Mouse (Mus musculus) Patski (cell line): Measurements from ENCODE around the gene Igfbp4. TPM values are rescaled to one million over a fixed set of nuclear protein-coding genes. Genes with fewer than 3 reads are reported as not detected.

Source experiments
- ATAC-seq: fragments of 100-300 bp; one replicate; pipeline ENCODE4 v1.8.0; 2021
- CTCF ChIA-PET: fragments of 350-600 bp; sonication (Branson Sonifier 250); formaldehyde crosslinking; loops from one replicate; lab custom pipeline; 2022; ENCODE audit warnings: inconsistent platforms; lab: Charles Lee
- POLR2A ChIA-PET: fragments of 350-600 bp; sonication (Branson Sonifier 250); formaldehyde crosslinking; loops from one replicate; lab custom pipeline; 2022; ENCODE audit warnings: antibody characterized with exemption, inconsistent platforms; lab: Charles Lee
- DNase-seq: peaks from one replicate; pipeline ENCODE4 v3.0.0-alpha.2; 2011; ENCODE audit warnings: low read depth, low spot score
- H3K27me3 ChIP-seq: fragments of 371-371 bp; one replicate; pipeline ENCODE4 v1.5.1; 2021
- CTCF ChIP-seq: fragments of 100-300 bp; IDR thresholded peaks from one replicate; pipeline ENCODE4 v1.5.1; 2021
- in situ Hi-C: fragments of 300-500 bp; cut with MboI; formaldehyde crosslinking; loops from 3 replicates; pipeline ENCODE4 v1.11.1; 2018; ENCODE audit warnings: low pct_unique_long_range_greater_than_20kb, mixed read lengths
- polyA plus RNA-seq: library from polyadenylated mRNA; unstranded; gene quantifications from one replicate; pipeline ENCODE4 v1.2.3, GENCODE M21; 2021

The Igfbp4 gene
- polyA plus RNA-seq, 1 experiment from 2014 or later, result 3.0 TPM

DNA sequence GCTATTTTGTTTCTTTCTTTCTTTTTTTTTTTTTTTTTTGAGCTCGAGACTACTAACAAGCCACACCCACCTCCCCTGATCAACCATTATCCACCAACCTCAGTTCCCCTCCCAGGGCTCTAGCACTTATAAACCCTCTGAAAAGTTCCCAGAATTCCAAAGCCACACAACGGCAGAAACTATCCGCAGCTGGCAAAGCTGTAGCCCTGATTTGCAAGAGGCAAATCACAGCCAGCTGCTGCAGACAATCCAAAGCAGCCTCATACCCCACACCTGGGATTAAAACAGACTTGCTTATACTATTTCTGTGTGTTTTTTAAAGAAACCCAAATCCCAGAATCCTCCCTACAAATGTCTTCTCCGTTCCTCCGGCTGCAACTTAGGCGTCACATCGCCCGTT is 36.8 kb downstream of the Igfbp4 start:
- no peak for TF ChIP-seq CTCF
- ChIA-PET POLR2A (no interaction called here), CTCF (interaction anchor here (1.0 kb wide), 1 partner anchor 12 kb away, joined by 4 read pairs; no protein-coding TSS in a partner anchor)
- in situ Hi-C loops, result no loop called here
- ATAC-seq, result no peak
- DNase-seq, result no peak
- no peaks in the 10 kb centered on the region for H3K27me3 ChIP-seq

DNA sequence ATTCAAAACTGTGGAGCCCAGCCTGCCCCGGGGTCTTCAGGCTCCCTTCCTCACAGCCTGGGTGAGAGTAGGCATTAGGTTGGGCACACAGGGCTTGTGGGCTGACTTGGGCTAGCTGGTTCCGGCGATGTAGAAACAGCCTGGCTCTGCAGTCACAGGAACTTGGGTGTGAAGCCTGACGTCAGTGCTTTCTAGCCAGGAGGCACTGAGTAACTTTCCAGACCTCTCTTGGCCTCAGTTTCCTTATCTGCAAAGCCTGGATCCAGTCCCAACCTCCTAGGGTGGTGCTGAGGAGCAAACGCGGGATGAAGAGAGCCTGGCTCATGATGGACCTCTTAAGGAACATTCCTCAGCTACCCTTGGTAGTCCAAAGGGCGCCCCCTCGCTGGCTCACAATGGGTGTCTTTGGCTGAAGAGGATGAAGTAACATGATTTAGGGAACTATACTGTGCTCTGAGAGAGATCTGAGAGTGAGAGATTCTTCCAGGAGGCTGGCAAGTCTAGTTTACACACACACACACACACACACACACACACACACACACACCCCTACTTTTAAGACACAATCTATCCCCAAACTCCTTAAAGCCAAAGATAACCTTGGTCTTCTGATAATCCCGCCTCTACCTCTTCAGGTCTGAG is 40.0 kb downstream of the Igfbp4 start:
- no peak for ATAC-seq

DNA sequence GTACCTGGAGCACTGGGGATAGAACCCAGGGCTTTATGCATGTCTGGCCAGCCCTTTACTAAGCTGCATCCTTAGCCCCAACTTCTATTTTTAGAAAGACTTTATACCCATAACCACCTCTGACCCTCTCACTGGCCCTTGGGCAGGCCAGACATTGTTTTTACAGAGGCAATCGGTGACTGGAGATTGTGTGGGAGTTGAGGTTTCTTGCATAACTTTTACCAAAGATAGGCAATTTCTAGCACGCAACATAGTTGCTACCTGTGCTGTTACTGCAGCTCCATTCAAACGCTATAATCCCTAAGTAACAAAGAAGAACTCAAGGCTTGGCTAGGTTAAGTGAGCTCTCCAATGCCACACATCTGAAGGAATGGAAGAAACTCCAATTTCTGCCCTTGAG is 40.5 kb downstream of the Igfbp4 start:
- H3K27me3 ChIP-seq, result no peaks in the 10 kb centered on the region
- ATAC-seq (no peak), DNase-seq (no peak)
- no peak for TF ChIP-seq CTCF
- in situ Hi-C loops, result no loop called here
- CTCF ChIA-PET, result no interaction called here
- POLR2A ChIA-PET, result no interaction called here

More for the DNA sequence above, 40.0 kb downstream of the Igfbp4 start:
- ChIA-PET POLR2A (interaction anchor here (0.7 kb wide), 1 partner anchor 103 kb away, joined by 5 read pairs; no protein-coding TSS in a partner anchor), CTCF (no interaction called here)
- in situ Hi-C loops, result no loop called here
- no peak for TF ChIP-seq CTCF
- H3K27me3 ChIP-seq, result no peaks in the 10 kb centered on the region
- DNase-seq, result no peak

DNA sequence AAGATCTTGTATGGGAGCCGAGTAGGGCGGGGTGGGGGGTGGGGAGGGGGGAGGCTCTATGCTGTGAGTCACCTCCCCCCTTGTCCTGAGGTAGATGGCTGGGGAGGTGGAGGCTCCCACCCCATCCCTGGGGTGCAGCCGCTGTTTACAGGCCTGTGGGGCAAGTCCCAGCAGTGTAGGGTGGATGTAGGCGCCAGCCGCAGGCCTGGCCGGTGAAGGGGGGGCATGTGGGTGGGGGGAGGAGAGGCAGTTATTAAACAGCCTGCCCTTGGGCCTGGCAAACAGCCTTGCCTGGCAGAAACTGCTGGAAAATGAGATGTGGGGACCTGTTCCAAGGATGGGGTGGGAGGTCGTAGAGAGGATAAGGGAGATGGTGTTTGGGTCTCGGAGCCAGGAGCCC is 41.1 kb downstream of the Igfbp4 start:
- no peak for DNase-seq
- POLR2A ChIA-PET, result no interaction called here
- no peak for ATAC-seq
- CTCF ChIA-PET, result no interaction called here
- TF ChIP-seq CTCF, result no peak
- H3K27me3 ChIP-seq, result no peaks in the 10 kb centered on the region
- in situ Hi-C loops, result no loop called here

DNA sequence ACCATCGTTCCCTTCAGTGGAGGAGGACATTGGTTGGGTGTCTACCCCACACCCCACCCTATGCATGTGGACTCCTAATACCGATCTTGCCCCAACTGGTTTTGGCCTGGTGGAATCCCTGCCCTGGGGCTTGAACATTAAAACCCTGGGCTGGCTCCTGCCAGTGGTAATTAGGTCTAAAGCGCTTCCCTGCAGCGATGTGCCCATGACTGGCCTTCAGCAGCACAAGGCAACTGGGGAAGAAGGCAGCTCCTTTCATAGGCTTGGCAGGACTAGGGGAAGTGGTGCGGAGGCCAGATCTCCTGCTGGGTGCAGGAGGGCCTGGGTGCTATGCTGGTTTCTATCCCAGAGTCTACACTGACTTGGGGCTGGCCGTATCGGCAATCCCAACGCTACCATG is 42.5 kb downstream of the Igfbp4 start:
- no peak for DNase-seq
- TF ChIP-seq CTCF, result no peak
- ATAC-seq, result no peak
- ChIA-PET CTCF (no interaction called here), POLR2A (no interaction called here)
- in situ Hi-C loops, result no loop called here
- no peaks in the 10 kb centered on the region for H3K27me3 ChIP-seq

DNA sequence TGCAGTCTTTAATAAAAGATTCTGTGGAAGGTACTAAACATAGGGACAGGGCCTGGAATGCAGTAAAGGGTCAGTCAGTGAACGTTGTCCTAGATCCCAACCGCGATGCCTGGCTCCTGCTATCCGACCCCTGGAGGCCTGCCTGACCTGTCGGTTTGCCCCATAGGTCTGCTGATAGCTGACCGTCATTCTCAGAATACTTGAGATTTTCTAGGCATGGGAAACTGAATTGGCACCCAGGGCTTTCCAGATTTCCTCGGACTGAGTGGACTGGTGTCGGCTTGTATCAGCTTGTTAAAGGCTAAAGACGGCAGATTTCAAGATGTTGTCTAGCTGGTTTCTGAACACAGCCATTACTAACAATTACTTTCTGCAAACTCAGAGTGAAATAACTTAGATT is 43.3 kb downstream of the Igfbp4 start:
- CTCF ChIA-PET, result no interaction called here

DNA sequence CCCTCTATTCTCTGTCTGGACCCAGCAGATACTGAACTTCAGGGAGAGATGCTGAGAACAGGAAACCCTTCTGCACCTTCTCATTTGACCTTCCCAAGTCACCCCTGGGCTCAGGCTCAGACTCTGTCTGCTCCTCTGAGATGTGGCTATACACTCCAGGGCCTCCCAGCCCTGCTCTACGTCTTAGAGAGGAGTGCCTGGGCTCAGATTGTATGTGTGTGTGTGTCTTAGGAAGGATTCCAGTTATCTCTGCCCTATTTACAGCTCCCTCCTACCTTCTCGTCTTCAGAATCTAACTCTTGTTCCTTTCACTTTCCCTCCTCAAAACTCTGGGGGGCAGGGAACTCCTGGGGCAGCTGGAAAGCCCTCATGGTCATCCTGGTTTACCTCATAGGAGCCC is 47.4 kb downstream of the Igfbp4 start:
- POLR2A ChIA-PET, result no interaction called here
- TF ChIP-seq CTCF, result no peak
- in situ Hi-C loops, result no loop called here

More for the DNA sequence above, 43.3 kb downstream of the Igfbp4 start:
- in situ Hi-C loops, result no loop called here
- no peaks in the 10 kb centered on the region for H3K27me3 ChIP-seq
- DNase-seq (no peak), ATAC-seq (no peak)
- POLR2A ChIA-PET, result no interaction called here
- TF ChIP-seq CTCF, result no peak

DNA sequence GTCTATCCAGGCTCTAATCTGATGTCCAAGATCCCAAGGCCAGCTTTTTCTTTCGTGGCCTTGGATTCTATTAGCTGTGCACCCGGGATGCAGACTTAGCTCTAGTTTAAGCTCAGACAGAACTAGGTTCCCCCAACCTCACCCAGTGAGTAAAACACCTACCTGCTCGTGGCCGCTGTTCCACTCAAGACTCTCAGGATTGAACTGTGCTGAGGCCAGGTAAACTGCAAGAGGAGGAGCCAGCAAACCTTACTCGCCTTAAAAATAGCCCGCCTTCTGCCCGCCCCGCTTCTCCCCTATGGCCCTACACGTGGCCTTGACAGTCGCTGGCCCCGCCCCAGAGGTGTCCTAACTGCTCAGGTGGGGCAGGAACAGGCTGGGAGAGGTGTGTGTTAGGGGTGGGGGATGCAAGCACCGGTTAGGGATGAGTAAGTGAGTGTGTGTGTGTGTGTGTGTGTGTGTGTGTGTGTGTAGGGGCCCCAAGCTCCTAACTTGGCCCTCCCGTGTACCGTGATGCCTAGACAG is 48.1 kb downstream of the Igfbp4 start, which contains the start of gene Tns4:
TSS of gene Tns4 (minus strand) at position 230 of the 525 bp plus-strand sequence.
- ChIA-PET POLR2A (no interaction called here), CTCF (no interaction called here)

More for the DNA sequence above, 47.4 kb downstream of the Igfbp4 start:
- ATAC-seq, result no peak
- no peak for DNase-seq
- H3K27me3 ChIP-seq, result no peaks in the 10 kb centered on the region
- CTCF ChIA-PET, result interaction anchor here (0.8 kb wide), 1 partner anchor 23 kb away, joined by 3 read pairs; no protein-coding TSS in a partner anchor

DNA sequence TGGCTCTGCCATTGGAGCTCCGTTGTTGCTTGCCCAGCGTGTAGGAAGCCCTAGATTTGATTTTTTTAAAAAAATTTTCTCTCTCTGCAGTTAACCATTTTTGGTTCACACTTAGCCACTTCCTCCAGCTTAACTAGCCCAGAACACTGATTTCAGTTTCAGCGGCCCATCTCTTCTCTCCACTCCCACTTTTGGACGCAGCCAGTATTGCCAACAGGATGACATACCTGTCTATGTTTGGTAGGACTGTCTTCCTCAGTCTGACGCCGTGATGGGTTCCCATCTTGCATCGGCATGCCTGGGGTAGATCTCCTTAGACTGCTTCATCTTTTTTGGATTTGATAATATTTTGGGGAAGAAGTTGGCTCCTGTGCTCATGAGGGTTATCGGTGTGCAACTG is 49.3 kb downstream of the Igfbp4 start:
- ATAC-seq, result no peak
- ChIA-PET POLR2A (no interaction called here), CTCF (no interaction called here)
- no peaks in the 10 kb centered on the region for H3K27me3 ChIP-seq
- DNase-seq, result no peak
- in situ Hi-C loops, result no loop called here
- TF ChIP-seq CTCF, result no peak

More for the DNA sequence above, 48.1 kb downstream of the Igfbp4 start, which contains the start of gene Tns4:
- ATAC-seq (no peak), DNase-seq (no peak)
- TF ChIP-seq CTCF, result no peak
- in situ Hi-C loops, result no loop called here
- H3K27me3 ChIP-seq, result no peaks in the 10 kb centered on the region

DNA sequence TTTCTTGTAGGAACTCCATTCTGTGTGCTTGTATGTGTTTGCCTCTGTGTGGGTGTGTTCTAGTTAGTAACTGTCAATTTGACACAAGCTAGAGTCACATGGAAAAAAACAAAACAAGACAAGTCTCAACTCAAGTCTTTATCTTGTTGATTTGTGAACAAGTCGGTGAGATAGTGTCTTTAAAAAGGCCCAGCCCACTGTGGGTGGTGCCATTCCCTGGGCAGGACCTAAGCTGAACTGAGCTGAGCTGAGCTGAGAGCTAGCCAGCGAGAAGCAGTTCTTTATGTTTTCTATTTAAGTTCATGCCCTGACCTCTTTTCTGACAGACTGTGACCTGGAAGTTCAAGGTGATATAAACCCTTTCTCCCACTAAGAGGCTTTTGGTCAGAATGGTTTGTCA is 50.6 kb downstream of the Igfbp4 start:
- POLR2A ChIA-PET, result no interaction called here
- no peak for TF ChIP-seq CTCF
- no peaks in the 10 kb centered on the region for H3K27me3 ChIP-seq
- CTCF ChIA-PET, result no interaction called here
- ATAC-seq, result no peak
- no peak for DNase-seq
- in situ Hi-C loops, result no loop called here

DNA sequence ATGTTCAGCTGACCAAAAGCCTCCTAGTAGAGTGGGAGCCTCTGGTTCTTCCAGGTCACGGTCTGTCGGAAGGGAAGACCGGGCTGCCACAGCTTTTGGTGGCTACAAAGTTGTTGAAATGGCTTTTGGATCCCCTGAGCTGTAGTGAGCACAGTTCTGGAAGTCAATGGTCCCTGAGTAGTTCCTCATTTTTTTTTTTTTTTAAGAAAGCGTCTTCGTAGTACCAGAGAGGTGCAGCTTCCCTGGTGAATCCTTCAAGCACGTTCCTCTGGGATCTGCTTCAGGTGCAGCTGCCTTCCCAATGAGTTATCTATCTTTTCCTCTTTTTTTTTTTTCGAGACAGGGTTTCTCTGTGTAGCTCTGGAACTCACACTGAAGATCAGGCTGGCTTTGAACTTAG is 52.7 kb downstream of the Igfbp4 start:
- POLR2A ChIA-PET, result no interaction called here
- in situ Hi-C loops, result no loop called here
- no peak for TF ChIP-seq CTCF
- DNase-seq, result no peak
- CTCF ChIA-PET, result no interaction called here
- ATAC-seq, result no peak
- no peaks in the 10 kb centered on the region for H3K27me3 ChIP-seq
